Mouse (Mus musculus) kidney, adult 2 months (tissue): ENCODE data around the gene Cradd.

Source experiments
- CTCF ChIP-seq: fragments of 200-500 bp; conservative IDR thresholded peaks from 2 replicates; pipeline ENCODE4 v1.5.1; 2011; ENCODE audit warnings: low read depth, mild to moderate bottlenecking, control low read depth, low read length, moderate library complexity, mixed read lengths; ENCODE audit not compliant: insufficient read depth, insufficient read length
- POLR2A ChIP-seq: fragments of 200-500 bp; IDR thresholded peaks from one replicate; pipeline ENCODE4 v1.6.1; 2011; ENCODE audit warnings: low read depth, low read length, control low read depth

DNA sequence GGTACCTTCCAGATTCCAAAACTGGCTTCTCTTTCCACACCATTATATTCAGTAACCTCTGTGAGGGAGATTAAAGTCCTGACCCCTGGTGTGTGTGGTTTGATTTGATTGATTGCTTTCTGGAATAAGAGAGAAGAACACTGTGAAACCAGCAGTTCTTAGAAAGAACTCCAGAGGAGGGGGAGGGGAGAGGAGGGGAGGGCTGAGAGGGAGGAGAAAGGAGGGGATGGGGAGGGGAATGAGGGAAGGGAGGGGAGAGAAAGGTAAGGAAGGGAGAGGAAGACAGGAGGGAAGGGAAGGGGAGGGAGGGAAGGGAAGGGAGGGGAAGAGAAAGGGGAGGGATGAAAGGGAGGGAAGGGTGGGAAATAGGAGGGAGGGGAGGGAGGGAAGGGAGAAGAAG lies 30.7 kb upstream of the Cradd start:
- TF ChIP-seq CTCF (no peak), POLR2A (no peak)
